Mouse (Mus musculus) liver, embryonic 14.5 days (tissue): ENCODE measurements at regions not wholly inside any gene's neighbourhood (a gene's known extent, or its start where the extent isn't known, plus 50 kb on each side); places are given as distances from the start of the nearest gene placed in this dataset.

ENCODE experiments used
- CTCF ChIP-seq: IDR thresholded peaks from 2 replicates; pipeline ENCODE4 v1.5.1; 2016; ENCODE audit warnings: antibody characterized with exemption, low read depth, control low read depth
- EP300 ChIP-seq: IDR thresholded peaks from 2 replicates; pipeline ENCODE4 v1.6.1; 2016; ENCODE audit warnings: antibody characterized with exemption, low read depth

DNA sequence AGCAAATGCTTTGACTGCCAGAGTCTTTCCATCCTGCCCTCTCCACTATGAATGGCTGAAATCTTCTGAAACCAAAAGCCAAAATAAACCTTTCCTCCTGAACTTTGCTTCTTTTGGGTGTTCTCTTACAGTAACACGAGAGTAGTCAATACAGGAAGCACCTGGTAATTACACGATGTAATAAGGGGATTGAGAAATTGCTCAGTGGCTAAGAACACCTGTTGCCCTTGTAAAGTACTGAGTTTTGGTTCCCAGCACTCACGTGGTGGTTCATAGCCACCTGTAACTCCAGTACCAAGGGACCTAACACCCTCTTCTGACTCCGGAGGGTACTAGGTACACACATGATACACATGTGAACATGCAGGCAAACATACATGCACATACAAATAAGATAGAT, 74.7 kb upstream of the Foxb1 start:
- TF ChIP-seq CTCF = no peak
- no peak for TF ChIP-seq EP300
